Comparison of ENCODE assay signal across 8 mouse cellular contexts in the genomic region with DNA sequence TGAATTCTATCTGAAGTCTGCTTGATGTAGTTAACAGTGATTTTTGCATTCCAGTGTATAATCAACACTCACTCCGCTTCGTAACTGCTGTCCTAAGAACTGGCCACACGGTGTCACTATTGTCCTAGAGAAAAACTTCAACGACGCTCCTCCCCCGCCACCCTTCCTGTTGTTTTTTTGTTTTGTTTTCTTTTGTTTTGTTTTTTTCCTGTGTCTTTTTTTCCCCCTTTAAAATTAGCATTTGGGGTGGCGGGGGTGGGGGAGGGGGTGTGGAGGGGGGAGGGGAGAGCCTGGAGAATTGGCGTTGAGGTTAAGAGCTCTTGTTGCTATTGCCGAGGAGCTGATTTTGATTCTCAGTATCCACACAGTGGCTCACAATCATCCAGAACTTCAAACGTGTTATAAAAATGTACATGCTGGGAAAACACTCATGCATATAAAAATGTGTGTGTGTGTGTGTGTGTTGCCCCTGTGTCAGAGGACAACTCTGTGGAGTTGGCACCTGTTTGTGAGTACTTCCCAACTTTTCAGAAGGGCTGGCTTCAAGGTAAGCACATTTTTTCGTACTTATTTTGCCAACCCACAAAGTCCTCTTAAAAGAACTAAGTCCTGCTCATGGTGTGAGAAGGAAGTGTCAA. TPM values are rescaled to one million over a fixed set of nuclear protein-coding genes. Genes with fewer than 3 reads are reported as not detected.
DNase-seq lines count a peak whose midpoint lies in the region; ATAC-seq lines count a peak whose summit lies in the region.

No protein-coding gene starts in this region.

- peak; percentile 83 for ATAC-seq in granulocyte monocyte progenitor cell, adult 5-6 weeks (replicated peaks; ENCODE audit: poor library complexity, severe bottlenecking)
- ATAC-seq in liver, embryonic 15.5 days (ENCODE audit: insufficient read depth): no peak

- WGBS in liver, embryonic 15.5 days (ENCODE audit: insufficient replicate concordance): 9% methylated on average over 11 of the region's 11 CpGs

- H3K27me3 ChIP-seq in liver, embryonic 15.5 days: peaks cover 2% of the 10 kb centered on the region

- no peaks in the 10 kb centered on the region for H3K9me3 ChIP-seq in liver, embryonic 15.5 days (replicated peaks)

- H3K9ac ChIP-seq in liver, embryonic 15.5 days: no peak overlapping the region

- H3K4me1 ChIP-seq in liver, embryonic 15.5 days (replicated peaks): no peaks in the 10 kb centered on the region; the same call in 1 of the 2 replicates

- H3K36me3 ChIP-seq in liver, embryonic 15.5 days (replicated peaks): no peaks in the 10 kb centered on the region

- DNase-seq in CD4-positive helper T cell, adult 2 months (ENCODE audit: low read depth, low spot score): peak; percentile 75
- DNase-seq in MEL-GATA-1-ER (ENCODE audit: extremely low read depth, low read depth): peak; percentile 45
- DNase-seq in cerebellum, postnatal 14 days: peak; percentile 61 to 68
- DNase-seq in kidney, adult 18-20 months: peak; percentile 51
- DNase-seq in neural tube, embryonic 10.5 days (ENCODE audit: extremely low spot score, low spot score): peak; percentile 41
- peak; percentile 70 for DNase-seq in thymus, postnatal 4 days

- H3K27ac ChIP-seq in liver, embryonic 15.5 days (replicated peaks): no peak overlapping the region

- peak overlapping the region; percentile 60 for H3K4me2 ChIP-seq in liver, embryonic 15.5 days

- H3K4me3 ChIP-seq in liver, embryonic 15.5 days (replicated peaks): peak overlapping the region; percentile 57

RNA-seq across cellular contexts. Expression of a gene that starts 11.8 kb away (rescaled TPM):
- 18.0 and 19.5 TPM in 2 replicates for total RNA-seq in granulocyte monocyte progenitor cell, adult 5-6 weeks (2014; fragmentation: Nextera tagmentation)
- 5.2 and 8.7 TPM in 2 replicates for total RNA-seq in granulocyte monocyte progenitor cell, adult 5-6 weeks (2017)
- polyA plus RNA-seq in liver, embryonic 15.5 days (2015; fragmentation: Nextera tagmentation; extraction: Ambion mirVana): 2.8 and 3.5 TPM in 2 replicates

RNA-seq across cellular contexts. Expression of a gene that starts 34.7 kb away (rescaled TPM):
- not detected in 2 replicates for total RNA-seq in granulocyte monocyte progenitor cell, adult 5-6 weeks (2014; fragmentation: Nextera tagmentation)
- 0.09 and 0.26 TPM in 2 replicates for total RNA-seq in granulocyte monocyte progenitor cell, adult 5-6 weeks (2017)
- 0.66 and 1.5 TPM in 2 replicates for polyA plus RNA-seq in liver, embryonic 15.5 days (2015; fragmentation: Nextera tagmentation; extraction: Ambion mirVana)

RNA-seq across cellular contexts. Expression of a gene that starts 49.3 kb away (rescaled TPM):
- total RNA-seq in granulocyte monocyte progenitor cell, adult 5-6 weeks (2014; fragmentation: Nextera tagmentation): not detected in 2 replicates
- 0.22 TPM in 1 of 2 replicates, not detected in the other for total RNA-seq in granulocyte monocyte progenitor cell, adult 5-6 weeks (2017)
- 0.05 and 0.12 TPM in 2 replicates for polyA plus RNA-seq in liver, embryonic 15.5 days (2015; fragmentation: Nextera tagmentation; extraction: Ambion mirVana)
